Mouse (Mus musculus): Measurements from ENCODE around the gene Arpc5l. TPM values are rescaled to one million over a fixed set of nuclear protein-coding genes. Genes with fewer than 3 reads are reported as not detected.

Gene Arpc5l
- total and polyA plus RNA-seq, 2 experiments from 2014 or later: 63.2 to 177 TPM

GRCm38 (mm10) chr2:38983456-38983855 is 21.7 kb upstream of the Arpc5l start:
- H3K27ac ChIP-seq (ENCODE audit: low read depth, low read length): no peak overlapping the region
- DNase-seq (ENCODE audit: low spot score) (no peak), ATAC-seq (ENCODE audit: low FRiP score) (no peak)
- no peaks in the 10 kb centered on the region for H3K27me3 ChIP-seq (ENCODE audit: insufficient read depth, low read length)
- H3K36me3 ChIP-seq (ENCODE audit: insufficient read depth, low read length): no peaks in the 10 kb centered on the region
- 99% methylated on average over 2 of the region's 2 CpGs for WGBS
- no peaks in the 10 kb centered on the region for H3K4me1 ChIP-seq (ENCODE audit: insufficient read depth, low read length)
- H3K9me3 ChIP-seq (ENCODE audit: low read length): no peaks in the 10 kb centered on the region
- H3K4me3 ChIP-seq (ENCODE audit: low read depth, low read length): no peak overlapping the region
- TF ChIP-seq CTCF (IDR thresholded peaks at IDR 0.05): peak; percentile 39; the same call in 1 of the 2 replicates
- H3K4me2 ChIP-seq (ENCODE audit: low read depth, low read length, poor library complexity, severe bottlenecking): no peak overlapping the region
- no peak overlapping the region for H3K9ac ChIP-seq (replicated peaks; ENCODE audit: low read length, poor library complexity, severe bottlenecking)

GRCm38 (mm10) chr2:38986580-38986979 is 18.6 kb upstream of the Arpc5l start:
- H3K9ac ChIP-seq (replicated peaks; ENCODE audit: low read length, poor library complexity, severe bottlenecking): no peak overlapping the region
- no peak overlapping the region for H3K4me3 ChIP-seq (ENCODE audit: low read depth, low read length)
- H3K9me3 ChIP-seq (ENCODE audit: low read length): no peaks in the 10 kb centered on the region
- WGBS: 67% methylated on average over 3 of the region's 3 CpGs
- DNase-seq (ENCODE audit: low spot score) (peak; percentile 26), ATAC-seq (ENCODE audit: low FRiP score) (no peak)
- no peaks in the 10 kb centered on the region for H3K27me3 ChIP-seq (ENCODE audit: insufficient read depth, low read length)
- H3K4me1 ChIP-seq (ENCODE audit: insufficient read depth, low read length): no peaks in the 10 kb centered on the region
- no peak for TF ChIP-seq CTCF (IDR thresholded peaks at IDR 0.05)
- no peak overlapping the region for H3K27ac ChIP-seq (ENCODE audit: low read depth, low read length)
- no peak overlapping the region for H3K4me2 ChIP-seq (ENCODE audit: low read depth, low read length, poor library complexity, severe bottlenecking)
- H3K36me3 ChIP-seq (ENCODE audit: insufficient read depth, low read length): no peaks in the 10 kb centered on the region

- 0 out of 2 replicates have a peak, but pooled peaks have one; percentile 20 for ATAC-seq (ENCODE audit: low FRiP score)
- Histone ChIP-seq H3K9ac (replicated peaks; ENCODE audit: low read length, poor library complexity, severe bottlenecking) (no peak overlapping the region), H3K9me3 (ENCODE audit: low read length) (no peaks in the 10 kb centered on the region), H3K4me1 (ENCODE audit: insufficient read depth, low read length) (no peaks in the 10 kb centered on the region), H3K27ac (ENCODE audit: low read depth, low read length) (no peak overlapping the region), H3K4me3 (ENCODE audit: low read depth, low read length) (no peak overlapping the region), H3K27me3 (ENCODE audit: insufficient read depth, low read length) (no peaks in the 10 kb centered on the region), H3K4me2 (ENCODE audit: low read depth, low read length, poor library complexity, severe bottlenecking) (no peak overlapping the region), H3K36me3 (ENCODE audit: insufficient read depth, low read length) (no peaks in the 10 kb centered on the region)
- peak; percentile 25 for DNase-seq (ENCODE audit: low spot score)
- TF ChIP-seq CTCF (IDR thresholded peaks at IDR 0.05): no peak
- WGBS: 58% methylated on average over 1 of the region's 1 CpGs
These were observed 17.8 kb upstream of the Arpc5l start for GRCm38 (mm10) chr2:38987371-38987770.

- TF ChIP-seq CTCF (IDR thresholded peaks at IDR 0.05): no peak
- 86% methylated on average over 6 of the region's 6 CpGs for WGBS
- no peak for ATAC-seq (ENCODE audit: low FRiP score)
- Histone ChIP-seq H3K4me2 (ENCODE audit: low read depth, low read length, poor library complexity, severe bottlenecking) (no peak overlapping the region), H3K27ac (ENCODE audit: low read depth, low read length) (no peak overlapping the region), H3K36me3 (ENCODE audit: insufficient read depth, low read length) (no peaks in the 10 kb centered on the region), H3K27me3 (ENCODE audit: insufficient read depth, low read length) (no peaks in the 10 kb centered on the region), H3K9me3 (ENCODE audit: low read length) (no peaks in the 10 kb centered on the region), H3K9ac (replicated peaks; ENCODE audit: low read length, poor library complexity, severe bottlenecking) (no peak overlapping the region), H3K4me1 (ENCODE audit: insufficient read depth, low read length) (no peaks in the 10 kb centered on the region), H3K4me3 (ENCODE audit: low read depth, low read length) (no peak overlapping the region)
- DNase-seq (ENCODE audit: low spot score): no peak
These were observed 17.2 kb upstream of the Arpc5l start for GRCm38 (mm10) chr2:38987803-38988510.

GRCm38 (mm10) chr2:38988929-38989328 is 16.2 kb upstream of the Arpc5l start:
- H3K27ac ChIP-seq (ENCODE audit: low read depth, low read length): no peak overlapping the region
- H3K36me3 ChIP-seq (ENCODE audit: insufficient read depth, low read length): no peaks in the 10 kb centered on the region
- no peak for DNase-seq (ENCODE audit: low spot score)
- no peak overlapping the region for H3K4me3 ChIP-seq (ENCODE audit: low read depth, low read length)
- H3K4me2 ChIP-seq (ENCODE audit: low read depth, low read length, poor library complexity, severe bottlenecking): no peak overlapping the region
- TF ChIP-seq CTCF (IDR thresholded peaks at IDR 0.05): no peak
- 91% methylated on average over 2 of the region's 2 CpGs for WGBS
- H3K4me1 ChIP-seq (ENCODE audit: insufficient read depth, low read length): no peaks in the 10 kb centered on the region
- no peaks in the 10 kb centered on the region for H3K27me3 ChIP-seq (ENCODE audit: insufficient read depth, low read length)
- ATAC-seq (ENCODE audit: low FRiP score): no peak
- no peak overlapping the region for H3K9ac ChIP-seq (replicated peaks; ENCODE audit: low read length, poor library complexity, severe bottlenecking)
- H3K9me3 ChIP-seq (ENCODE audit: low read length): no peaks in the 10 kb centered on the region

- Histone ChIP-seq H3K27me3 (ENCODE audit: insufficient read depth, low read length) (no peaks in the 10 kb centered on the region), H3K4me3 (ENCODE audit: low read depth, low read length) (no peak overlapping the region), H3K27ac (ENCODE audit: low read depth, low read length) (no peak overlapping the region), H3K4me1 (ENCODE audit: insufficient read depth, low read length) (no peaks in the 10 kb centered on the region), H3K9me3 (ENCODE audit: low read length) (no peaks in the 10 kb centered on the region), H3K36me3 (ENCODE audit: insufficient read depth, low read length) (no peaks in the 10 kb centered on the region), H3K4me2 (ENCODE audit: low read depth, low read length, poor library complexity, severe bottlenecking) (no peak overlapping the region), H3K9ac (replicated peaks; ENCODE audit: low read length, poor library complexity, severe bottlenecking) (no peak overlapping the region)
- DNase-seq (ENCODE audit: low spot score) (no peak), ATAC-seq (ENCODE audit: low FRiP score) (no peak)
- no peak for TF ChIP-seq CTCF (IDR thresholded peaks at IDR 0.05)
- 71% methylated on average over 4 of the region's 4 CpGs for WGBS
These were observed 13.1 kb upstream of the Arpc5l start for GRCm38 (mm10) chr2:38992004-38992403.

Data from midbrain, postnatal 0 days (tissue).